ENCODE assay signal across 8 mouse cellular contexts in genomic region chr15:11995815-11996201, GRCm38 (mm10). TPM values are rescaled to one million over a fixed set of nuclear protein-coding genes. Genes with fewer than 3 reads are reported as not detected.
DNase-seq lines count a peak whose midpoint lies in the region; ATAC-seq lines count a peak whose summit lies in the region.

No protein-coding gene starts in this region.

- peaks cover 8% of the 10 kb centered on the region for H3K36me3 ChIP-seq in hindbrain, embryonic 15.5 days

- peak; percentile 79 for DNase-seq in WW6 (ENCODE audit: low read depth, low spot score)
- DNase-seq in cerebellum, postnatal 36 days: peak; percentile 93 to 95
- peak; percentile 92 to 95 for DNase-seq in frontal cortex, postnatal 36 days (ENCODE audit: low spot score in 2 of 2)
- peak; percentile 91 to 93 for DNase-seq in layer of hippocampus, postnatal 36 days
- peak; percentile 94 for DNase-seq in lung, postnatal 25 days (ENCODE audit: low spot score)
- DNase-seq in retina, embryonic 14.5 days (ENCODE audit: low spot score): peak; percentile 99
- peak; percentile 92 to 95 for DNase-seq in thymus, postnatal 36 days

- peaks cover 30% of the 10 kb centered on the region for H3K4me1 ChIP-seq in hindbrain, embryonic 15.5 days (replicated peaks)

- ATAC-seq in hindbrain, embryonic 15.5 days (ENCODE audit: low FRiP score, low read depth): peak; percentile 100

- 0% methylated on average over 32 of the region's 33 CpGs for WGBS in hindbrain, embryonic 15.5 days

- no peaks in the 10 kb centered on the region for H3K9me3 ChIP-seq in hindbrain, embryonic 15.5 days

- no peaks in the 10 kb centered on the region for H3K27me3 ChIP-seq in hindbrain, embryonic 15.5 days

- H3K4me3 ChIP-seq in hindbrain, embryonic 15.5 days: peak overlapping the region; percentile 99

- H3K4me2 ChIP-seq in hindbrain, embryonic 15.5 days: peak overlapping the region; percentile 73

- peak overlapping the region; percentile 97 for H3K9ac ChIP-seq in hindbrain, embryonic 15.5 days

- peak overlapping the region; percentile 90 for H3K27ac ChIP-seq in hindbrain, embryonic 15.5 days (replicated peaks)

RNA-seq across cellular contexts. Expression of gene Sub1, which starts 1.0 kb away (rescaled TPM):
- polyA plus RNA-seq in hindbrain, embryonic 15.5 days (2015; fragmentation: Nextera tagmentation; extraction: Ambion mirVana): 489 and 545 TPM in 2 replicates
- total RNA-seq in layer of hippocampus, postnatal 36 days (2021): 100 to 1,000 TPM; 283 to 353 TPM

Comparison
In these comparisons a context has a peak if more than half of its experiments do, and no peak if none do; other contexts are left out.
1. Peak in every context shown above with its lines: DNase-seq, ATAC-seq, H3K4me3 ChIP-seq and H3K27ac ChIP-seq.